Mouse (Mus musculus) common myeloid progenitor, adult 5-6 weeks (primary cell): ENCODE results near the gene Ccdc86. TPM values are rescaled to one million over a fixed set of nuclear protein-coding genes. Genes with fewer than 3 reads are reported as not detected.
A peak's percentile ranks its signal among the peaks of the same experiment; 100 is the strongest.

Source experiments
- ATAC-seq: replicated peaks from 2 replicates; pipeline ENCODE4 v1.8.0; 2016; ENCODE audit warnings: low read depth, mild to moderate bottlenecking, moderate TSS enrichment, inconsistent platforms; ENCODE audit not compliant: poor library complexity, severe bottlenecking
- total RNA-seq: library from RNA; stranded (forward); fragments of 200-1000, 187-1606 nt; gene quantifications from 2 replicates; pipeline ENCODE4 v1.2.3, GENCODE M21; 2017

Gene Ccdc86
- 13.9 and 21.4 TPM in 2 replicates for total RNA-seq

DNA sequence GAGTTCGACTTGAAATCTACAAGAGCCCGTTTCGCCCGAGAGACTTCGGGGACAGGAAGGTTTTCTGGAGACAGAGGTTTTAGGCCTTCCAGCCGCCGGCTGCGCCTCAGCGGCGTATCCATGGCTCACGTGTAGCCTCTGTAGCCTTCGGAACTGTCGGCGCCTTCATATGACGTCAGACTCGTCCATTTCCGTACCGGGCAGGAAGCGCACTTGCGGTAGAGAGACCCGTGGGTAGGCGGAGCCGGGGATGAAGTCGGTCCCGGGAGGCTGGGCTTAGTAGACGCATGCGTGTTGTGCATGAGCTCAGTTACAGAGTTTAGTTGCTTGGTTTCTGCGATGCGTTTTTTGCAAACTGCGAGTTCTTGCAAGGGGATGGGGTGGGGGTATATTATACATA lies at the start of gene Ccdc86:
TSS of gene Ccdc86 (minus strand) at position 155 of the 400 bp plus-strand sequence.
- peak; percentile 95 for ATAC-seq

DNA sequence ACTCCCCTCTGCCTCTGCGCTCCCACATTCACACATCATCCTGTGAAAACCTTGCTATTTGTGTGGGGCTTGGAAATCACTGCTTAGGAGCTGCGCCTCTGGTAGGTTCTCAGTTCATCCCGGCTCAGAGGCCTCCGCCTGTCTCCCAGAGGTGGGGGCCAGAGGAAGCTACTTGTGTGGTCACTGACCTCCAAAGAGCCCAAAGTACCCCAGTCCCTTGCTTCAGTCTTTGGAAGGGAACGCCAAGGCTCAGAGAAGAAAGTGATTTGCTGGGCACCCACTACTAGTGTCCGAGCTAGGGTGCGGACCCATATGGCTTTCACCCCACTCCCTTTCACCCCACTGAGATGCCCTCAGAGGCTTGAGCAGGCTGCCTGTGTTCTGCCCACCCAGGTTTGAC lies 44.1 kb upstream of the Ccdc86 start, which contains the start of gene Ms4a15:
TSS of gene Ms4a15 (minus strand) at position 101 of the 400 bp plus-strand sequence.
- no peak for ATAC-seq

DNA sequence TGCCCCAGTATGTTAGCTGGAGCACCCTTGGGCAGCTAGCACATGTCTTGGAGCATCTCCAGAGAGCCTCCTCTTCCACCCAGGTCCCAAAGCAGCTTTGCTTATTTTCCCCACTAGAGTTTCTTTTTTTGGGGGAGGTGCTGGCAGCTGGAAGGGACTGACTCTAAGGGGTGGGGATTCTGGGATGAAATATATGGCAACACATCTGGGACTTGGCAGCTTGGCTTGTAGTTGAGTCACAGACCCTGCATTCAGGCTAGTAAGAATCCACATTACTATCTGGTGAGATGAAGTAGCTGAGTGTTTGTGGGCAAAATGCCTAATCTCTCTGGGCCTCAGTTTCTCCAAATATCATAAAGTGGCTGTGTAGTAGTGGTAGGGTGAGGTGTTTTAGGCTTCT lies 42.8 kb upstream of the Ccdc86 start:
- ATAC-seq, result no peak

DNA sequence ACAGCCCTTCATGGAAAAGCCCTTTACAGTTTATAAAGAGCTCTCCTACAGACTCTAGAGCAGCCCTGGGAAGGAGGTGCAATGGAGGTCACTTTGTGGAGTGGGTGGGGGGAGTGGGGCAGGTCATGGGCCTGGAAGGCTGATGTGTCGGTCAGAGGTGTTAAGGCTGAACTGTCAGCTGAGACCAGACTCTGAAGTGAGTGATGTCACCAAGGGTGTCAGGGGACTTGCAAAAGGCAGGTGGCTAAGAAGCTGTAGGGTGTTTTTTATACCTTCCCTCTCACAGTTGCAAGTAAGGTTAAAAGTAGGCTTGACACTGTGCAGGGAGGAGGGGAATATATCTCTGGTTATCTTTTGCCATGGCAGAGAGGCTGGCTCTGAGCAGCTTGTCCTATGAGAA lies 41.7 kb upstream of the Ccdc86 start:
- no peak for ATAC-seq

DNA sequence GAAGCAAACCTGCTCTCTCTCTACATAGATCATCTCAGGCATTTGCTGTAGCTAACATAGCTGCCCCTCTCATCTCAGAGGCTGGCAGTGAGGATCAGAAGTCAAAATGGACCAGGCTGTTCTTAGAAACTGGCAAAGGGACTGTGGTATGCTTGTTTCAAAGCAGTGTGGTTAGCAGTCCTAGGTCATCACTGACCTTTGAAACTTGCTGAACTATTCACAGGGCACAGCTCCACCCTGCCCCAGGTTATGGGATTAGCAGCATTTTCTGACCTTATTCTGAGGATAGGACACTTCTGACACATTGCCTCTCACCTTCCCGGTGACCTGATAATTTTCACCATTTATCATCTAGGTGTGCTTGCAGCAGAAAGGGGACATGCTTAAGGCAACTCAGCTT lies 39.5 kb upstream of the Ccdc86 start:
- no peak for ATAC-seq

DNA sequence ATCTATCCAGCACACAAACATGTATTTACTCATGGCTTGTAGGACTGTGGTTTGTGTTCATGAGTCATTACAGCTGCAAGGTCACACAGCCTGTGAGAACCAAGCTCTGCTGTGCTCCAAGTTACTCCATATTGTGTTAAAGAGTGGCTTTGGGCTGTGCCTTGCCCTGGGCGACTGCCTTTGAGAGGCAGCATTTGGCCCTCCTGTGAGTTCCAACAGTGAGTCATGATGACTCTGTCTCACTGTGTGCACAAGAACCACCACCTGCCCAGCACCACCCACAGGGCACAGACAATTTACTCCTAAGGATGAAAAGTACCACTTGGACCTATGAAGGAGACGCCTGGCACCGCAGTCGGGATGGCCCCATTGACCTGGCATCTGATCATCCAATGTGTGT lies 36.8 kb upstream of the Ccdc86 start:
- no peak for ATAC-seq

DNA sequence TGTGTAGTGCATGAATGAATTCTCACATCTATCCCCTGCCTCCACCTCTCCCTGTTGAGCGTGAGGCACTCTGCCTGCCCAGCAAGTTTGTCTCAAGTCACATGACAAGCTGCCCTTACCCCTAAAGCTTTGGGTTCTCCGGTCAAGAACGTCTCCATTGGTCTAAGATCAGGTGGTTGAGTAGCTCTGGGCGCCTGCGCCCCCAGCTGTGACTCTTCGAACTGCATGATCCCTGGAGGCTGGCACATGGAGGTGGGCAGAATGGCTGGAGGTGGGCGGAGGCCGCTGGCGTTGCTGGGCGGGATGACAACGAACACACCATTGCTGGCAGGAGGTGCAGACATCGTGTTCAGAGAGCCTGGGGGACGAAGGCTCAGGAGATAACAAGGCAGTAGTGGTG lies 35.5 kb upstream of the Ccdc86 start:
- ATAC-seq, result no peak

DNA sequence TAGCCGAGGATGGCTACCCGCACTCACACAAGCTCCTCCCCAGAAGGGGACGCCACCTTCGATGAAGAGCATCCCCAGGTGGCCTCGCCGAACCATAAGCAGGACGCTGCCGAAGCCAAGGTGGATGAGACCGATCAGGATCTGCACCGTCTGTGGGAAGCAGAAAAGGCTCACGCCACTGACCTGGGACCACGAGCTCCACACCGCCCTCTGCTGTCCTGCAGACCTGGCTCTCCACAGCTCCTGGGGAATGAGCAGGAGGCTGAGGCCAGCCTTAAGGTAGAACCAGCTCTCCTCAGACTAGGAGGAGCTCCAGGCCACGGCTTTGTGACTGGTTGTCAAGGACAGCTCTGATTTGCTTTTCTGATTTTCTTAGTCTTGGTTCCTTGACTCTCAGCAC lies 34.1 kb upstream of the Ccdc86 start:
- no peak; the same call in 1 of the 2 replicates for ATAC-seq

DNA sequence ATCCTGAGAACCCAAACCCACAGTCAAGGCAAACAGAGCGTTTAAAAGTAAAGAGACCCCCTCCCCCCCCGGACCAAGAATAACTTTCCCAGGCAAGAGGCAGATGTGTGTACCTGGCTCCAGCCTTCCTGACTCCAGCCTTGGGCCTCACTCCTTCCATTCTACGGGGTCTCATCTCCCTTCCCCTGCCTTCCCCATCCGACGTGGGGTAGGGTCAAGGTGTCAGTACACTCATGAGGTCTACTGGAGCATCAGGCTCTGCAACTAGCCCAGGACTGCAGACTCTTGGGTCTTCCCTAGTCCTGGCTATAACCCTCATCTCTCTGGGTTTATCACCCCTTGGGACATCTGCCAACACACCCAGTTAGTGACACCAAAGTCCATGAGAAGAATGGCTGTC lies 31.1 kb upstream of the Ccdc86 start:
- ATAC-seq, result no peak

DNA sequence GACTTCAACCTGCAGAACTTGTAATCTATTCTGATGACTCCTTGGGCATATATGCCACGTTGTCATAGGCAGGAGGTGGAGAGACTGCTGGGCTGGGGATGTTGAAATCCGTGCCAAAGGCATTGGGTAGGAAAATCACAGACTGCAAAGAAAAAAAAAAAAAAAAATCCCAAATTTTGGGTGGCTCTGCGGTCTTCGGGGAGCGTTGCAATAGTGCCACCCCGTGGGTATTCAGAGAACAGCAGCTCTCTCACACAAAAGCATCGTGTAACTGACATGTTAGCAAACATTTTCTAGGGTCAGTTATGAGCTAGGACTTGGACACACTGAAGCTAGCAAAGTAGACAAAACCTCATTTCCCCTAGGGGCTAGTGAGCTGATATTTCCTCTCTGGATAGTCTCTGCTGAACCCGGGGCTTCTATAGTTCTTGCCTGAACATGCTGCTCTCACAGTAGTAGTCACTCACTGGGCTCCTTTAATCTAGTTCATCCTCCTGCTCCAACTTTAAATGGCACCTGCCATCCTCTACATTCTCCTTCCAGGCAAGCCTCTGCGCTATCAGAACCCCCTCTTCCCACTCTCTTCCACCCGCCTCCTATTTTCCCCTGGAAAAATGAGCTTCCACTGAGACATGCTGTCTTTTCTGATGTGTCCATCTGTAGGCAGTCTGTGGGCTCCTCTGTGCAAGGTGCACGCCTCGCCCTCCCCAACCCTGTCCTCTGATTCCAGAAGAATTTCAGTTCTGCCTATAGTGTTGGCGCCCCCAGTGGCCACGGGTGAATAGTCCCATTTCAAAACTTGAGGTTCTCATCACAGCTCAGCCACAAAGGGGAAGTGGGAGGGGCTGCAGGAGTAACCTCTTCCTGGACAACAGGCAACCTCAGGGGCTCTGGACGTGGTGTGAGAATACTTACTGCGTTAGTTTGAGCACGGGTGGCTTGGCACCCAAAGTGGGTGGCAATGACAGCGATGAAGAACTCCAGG lies 30.4 kb upstream of the Ccdc86 start:
- peak; percentile 97 for ATAC-seq

DNA sequence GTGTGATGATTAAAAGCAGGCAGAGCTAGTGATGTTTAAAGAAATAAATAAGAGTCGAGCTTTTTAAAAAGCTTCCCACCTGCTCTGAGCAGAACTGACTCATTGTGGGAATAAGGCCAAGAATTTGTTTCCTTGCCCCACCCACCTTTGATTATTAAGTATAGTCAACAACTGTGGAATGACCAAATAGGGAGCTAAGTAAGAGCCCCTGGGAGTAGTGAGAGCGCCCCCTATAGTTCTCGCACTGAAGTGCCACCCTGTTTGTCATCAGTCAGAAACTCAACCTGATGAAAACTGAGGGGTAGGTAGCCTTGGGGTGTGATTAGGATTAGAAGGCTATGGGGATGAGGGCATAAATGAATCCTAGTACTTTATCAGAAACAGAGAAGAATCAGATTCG lies 27.3 kb upstream of the Ccdc86 start:
- ATAC-seq, result no peak

DNA sequence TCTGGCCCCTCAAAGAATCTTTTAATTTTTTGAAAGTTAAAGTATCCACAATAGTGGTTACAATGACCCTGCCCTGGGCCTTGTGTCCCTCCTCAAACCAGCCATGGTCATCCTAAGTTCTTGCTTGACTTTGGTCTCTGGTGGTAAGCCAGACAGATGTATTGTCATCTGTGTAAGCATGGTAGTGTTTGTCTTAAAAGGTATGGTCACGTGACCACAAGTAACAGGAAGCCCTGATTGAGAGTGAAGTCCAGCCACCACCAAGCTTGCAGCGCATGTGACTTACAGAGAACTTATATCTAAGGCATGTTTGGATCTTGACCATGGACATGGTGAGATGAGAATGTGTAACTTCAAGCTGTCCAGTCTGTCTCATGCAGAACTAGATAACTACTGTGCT lies 26.1 kb upstream of the Ccdc86 start:
- no peak for ATAC-seq

DNA sequence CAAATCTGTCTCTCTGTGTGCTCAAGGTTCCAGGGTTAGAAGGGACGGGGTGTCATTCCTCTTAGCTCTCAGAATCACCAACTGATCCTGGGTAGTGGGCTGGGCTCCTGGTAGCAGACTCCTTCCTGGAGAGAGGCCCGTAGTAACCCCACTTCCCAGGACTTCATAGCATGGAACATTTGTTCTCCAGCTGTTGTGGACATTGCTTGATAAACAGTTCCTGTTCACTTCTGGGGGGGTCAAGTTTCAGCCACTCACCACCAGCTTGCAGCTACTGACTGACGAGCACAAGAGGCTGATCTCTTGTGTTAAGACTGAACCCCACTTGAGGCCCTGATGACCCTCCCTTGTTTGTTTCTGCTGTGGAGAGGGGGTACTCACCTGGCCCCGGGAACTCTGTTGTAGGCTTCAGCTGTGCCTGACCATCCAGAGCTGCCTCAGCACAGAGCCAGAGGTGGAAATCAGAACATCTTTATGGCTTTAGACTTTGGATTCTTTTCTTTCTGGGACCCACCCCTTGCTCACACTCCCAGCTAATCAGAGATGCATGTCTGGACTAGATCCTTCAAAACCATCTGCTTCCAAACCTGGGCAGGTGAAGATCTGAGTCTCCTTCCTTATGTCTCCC lies 25.3 kb upstream of the Ccdc86 start, which contains the start of gene Ms4a10:
TSS of gene Ms4a10 (minus strand) at position 433 of the 628 bp plus-strand sequence.
- ATAC-seq, result no peak

DNA sequence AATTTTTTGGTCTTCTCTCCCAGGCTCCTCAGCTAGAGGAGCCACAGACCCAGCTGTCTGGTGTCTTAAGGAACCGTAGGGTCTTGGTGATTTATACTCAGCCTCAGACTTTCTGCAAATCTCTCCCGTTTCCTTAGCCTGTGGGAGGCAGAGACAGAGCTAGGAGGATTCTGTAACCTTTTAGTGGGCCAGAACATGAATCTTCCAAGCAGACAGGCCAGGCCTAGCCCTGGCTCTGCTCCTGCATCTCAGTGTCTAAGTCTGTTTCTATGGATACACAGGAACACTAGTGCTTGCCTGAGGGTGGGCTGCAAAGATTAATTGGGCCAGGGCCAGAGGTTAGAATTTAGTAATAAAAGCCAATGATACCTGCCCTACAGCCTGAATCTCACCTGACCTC lies 24.1 kb upstream of the Ccdc86 start:
- no peak for ATAC-seq

DNA sequence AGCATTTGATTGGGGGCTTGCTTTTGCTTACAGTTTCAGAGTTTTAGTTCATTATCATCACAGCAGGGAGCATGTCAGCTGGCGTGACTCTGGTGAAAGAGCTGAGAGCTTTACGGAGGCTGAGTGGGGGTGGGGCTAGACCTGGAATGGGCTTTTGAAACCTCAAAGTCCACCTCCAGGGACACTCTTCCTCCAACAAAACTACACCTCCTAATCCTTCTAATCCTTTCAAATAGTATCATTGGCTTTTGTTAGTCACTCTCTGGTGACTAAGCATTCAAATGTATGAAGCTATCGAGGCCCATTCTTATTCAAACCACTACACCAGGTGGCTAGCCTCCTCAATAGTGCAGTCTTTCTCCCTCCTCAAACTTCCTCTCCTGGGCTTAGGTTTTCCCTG lies 23.6 kb upstream of the Ccdc86 start:
- no peak for ATAC-seq

DNA sequence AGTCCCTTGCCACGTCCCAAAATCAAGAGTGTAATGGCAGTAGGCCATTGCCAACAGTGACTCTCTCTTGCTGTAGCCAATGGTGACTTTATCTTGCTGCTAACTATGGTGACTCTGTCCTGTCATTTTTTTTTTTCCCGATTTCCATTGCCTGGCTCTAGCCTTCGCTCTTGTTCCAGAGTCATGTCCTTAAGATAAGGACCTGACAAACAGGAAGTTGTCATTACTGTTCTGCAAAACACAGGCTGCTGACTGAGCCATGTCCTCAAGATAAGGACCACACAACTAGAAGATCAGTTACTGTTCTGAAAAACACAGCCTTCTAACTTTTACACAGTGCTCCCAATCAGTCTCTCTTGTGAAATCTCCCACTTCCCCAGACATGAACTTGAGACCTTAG lies 21.4 kb upstream of the Ccdc86 start:
- ATAC-seq, result 0 out of 2 replicates have a peak, but pooled peaks have one; percentile 15

DNA sequence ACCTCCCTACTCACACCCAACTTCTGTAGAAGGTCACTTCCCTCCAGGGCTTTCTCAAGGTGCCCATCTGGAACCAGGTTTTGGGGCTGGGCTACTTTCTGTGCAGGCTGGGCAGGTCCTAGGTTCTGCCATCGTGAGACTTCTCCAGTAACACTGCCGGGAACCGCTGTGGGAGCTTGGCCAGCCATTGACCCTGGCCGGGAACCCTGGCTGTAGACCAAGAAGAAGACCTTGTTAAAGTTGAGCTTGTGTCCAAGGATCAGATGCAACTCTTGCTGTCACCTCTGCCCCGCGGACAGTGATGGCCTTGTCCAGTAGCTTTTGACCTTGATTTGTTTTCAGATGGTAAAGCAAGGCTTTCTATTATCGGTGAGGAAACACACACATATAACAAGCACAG lies 19.5 kb upstream of the Ccdc86 start:
- ATAC-seq, result no peak

DNA sequence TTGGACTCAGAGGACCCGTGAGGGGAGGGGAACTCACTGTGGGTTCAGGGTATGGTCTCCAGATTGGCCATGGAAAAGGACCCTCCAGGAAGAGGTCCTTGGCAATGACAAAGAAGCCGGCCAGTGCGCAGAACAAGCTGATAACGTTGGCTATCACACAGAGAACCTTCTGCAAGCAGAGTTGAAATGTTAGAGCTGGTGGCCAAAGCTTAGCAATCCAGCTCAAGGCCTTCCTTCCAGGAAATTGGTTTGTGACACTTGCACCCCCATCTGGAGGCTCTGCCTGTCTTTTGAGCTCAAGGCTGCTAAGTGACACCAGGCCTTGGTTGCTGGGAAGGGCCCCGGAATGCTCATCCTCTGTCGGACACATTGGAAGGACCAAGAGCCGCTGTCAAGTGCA lies 16.7 kb upstream of the Ccdc86 start:
- no peak for ATAC-seq

DNA sequence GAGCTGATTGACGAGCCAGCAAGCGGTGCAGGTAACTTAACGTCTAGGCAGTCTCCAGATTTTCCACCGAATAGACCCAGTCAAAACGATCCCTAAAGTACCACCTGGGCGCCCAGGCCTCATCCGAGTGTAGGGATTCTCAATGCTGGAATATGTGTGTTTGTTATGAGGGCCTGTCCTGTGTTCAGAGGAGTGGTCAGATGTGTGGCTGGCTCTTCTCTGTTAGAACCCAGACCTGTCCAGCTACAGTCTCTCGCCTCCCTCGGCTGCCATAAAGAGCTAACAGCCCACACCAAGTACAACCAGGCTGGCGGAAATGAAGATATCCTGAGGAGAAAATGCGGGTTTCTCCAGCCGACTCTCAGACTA lies 10.9 kb upstream of the Ccdc86 start:
- ATAC-seq, result no peak

DNA sequence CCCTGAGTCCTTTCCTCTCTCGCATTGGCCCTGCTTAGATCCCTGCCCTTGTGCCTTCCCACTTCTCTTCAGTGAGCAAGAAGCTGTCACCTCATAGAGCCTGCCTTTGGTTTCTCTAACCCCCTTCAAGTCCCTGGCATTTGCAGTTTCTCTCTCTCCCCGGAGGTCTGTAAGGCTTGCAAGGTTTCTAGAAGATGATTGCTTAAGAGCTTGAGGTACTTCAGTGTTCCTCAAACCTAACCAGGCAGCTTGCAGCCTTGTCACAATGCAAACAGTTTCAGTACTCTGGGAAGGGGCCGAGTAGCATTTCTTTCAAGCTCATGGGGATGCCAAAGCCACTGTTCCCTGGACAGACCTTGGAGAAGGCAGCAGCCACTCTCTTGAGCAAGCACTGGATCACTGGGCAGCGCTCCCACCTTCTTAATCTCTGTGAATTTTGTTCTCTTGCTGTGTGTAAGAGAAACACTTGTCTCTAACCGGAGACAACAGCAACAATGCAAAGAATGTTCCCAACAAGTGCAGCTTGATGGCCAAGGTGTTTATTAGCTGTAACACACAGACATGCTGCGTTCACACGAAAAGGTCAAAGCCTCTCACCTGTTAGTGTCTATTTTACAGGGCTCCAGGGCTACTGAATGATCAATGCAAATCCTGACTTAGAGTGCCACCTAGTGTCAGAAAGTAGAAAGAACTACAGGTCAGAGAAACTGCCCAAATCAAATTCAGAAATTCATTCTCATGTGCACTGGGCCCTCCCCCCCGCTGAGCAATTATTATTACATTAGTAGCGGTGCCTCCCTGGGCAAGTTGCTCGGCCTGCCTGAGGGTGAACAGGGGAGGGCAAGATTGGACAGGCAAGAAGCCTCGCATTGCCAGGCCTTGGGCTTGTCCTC lies 10.3 kb upstream of the Ccdc86 start:
- peak; percentile 90 for ATAC-seq
